Mouse (Mus musculus): Measurements from ENCODE around the gene Carmil2. TPM values are rescaled to one million over a fixed set of nuclear protein-coding genes. Genes with fewer than 3 reads are reported as not detected.

Carmil2 gene
- polyA plus RNA-seq, 1 experiment, result 218 TPM

DNA sequence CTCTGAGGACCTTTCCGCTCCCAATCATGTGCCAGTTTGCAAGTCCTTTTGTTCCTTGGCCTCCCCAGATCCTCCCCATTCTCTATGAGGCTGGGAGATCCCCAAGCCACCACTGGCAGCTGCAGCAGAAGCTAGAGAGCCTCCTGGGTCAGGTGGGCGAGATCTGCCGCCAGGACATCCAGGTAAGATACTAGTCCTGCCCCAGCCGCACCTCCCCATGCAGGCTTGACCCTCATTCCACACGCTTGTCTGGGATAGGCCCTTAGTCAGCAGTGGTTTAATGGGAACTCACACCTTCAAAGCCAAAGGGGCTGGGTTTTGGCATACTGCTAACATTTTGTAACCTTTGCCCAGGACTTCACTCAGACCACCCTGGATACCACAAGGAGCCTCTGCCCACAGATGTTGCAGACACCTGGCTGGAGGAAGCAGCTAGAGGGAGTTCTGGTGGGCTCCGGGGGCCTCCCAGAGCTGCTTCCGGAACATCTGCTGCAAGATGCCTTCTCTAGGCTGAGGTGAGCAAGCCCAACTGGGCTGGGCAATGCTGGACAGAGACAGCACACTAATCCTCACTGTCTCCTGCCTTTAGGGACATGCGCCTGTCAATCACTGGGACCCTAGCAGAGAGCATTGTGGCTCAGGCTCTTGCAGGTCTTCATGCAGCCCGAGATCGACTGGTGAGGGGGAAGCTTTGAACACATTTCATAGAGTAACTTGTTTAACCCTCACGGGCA, 6.5 kb downstream of the Carmil2 start:
- no peak for TF ChIP-seq CTCF (IDR thresholded peaks at IDR 0.05; ENCODE audit: insufficient read depth, low read depth, low read length)
- TF ChIP-seq POLR2A (IDR thresholded peaks at IDR 0.05; ENCODE audit: insufficient read depth, low read depth, low read length), result no peak
- WGBS, result 95% methylated on average over 11 of the region's 11 CpGs
- Histone ChIP-seq H3K4me3 (ENCODE audit: insufficient read depth, low read depth, low read length) (no peak overlapping the region), H3K27ac (ENCODE audit: insufficient read depth, low read depth, low read length) (no peak overlapping the region), H3K4me1 (ENCODE audit: control insufficient read depth, insufficient read depth, low read length) (peaks cover 15% of the 10 kb centered on the region)

DNA sequence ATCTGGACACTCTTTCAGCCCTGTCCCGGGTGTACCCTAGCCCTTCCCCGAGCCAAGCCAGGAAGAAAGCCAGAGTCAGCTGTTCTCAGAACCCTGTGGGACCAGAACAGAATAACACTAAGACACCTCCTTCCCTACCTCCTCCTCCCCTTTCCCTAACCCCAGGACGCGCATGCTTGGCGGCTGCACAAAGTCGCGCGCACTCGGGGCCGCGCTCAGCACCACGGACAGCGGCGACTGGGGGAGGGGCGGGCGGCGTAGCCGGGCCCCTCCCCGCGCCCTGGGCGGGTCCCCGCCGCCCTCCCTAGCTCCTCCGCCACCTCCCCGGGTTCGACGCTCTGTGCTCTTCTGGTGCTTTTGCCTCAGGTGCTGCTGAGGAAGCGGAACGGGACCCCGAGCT, 7.6 kb downstream of the Carmil2 start:
- WGBS, result 4% methylated on average over 30 of the region's 30 CpGs
- Histone ChIP-seq H3K4me1 (ENCODE audit: control insufficient read depth, insufficient read depth, low read length) (peaks cover 15% of the 10 kb centered on the region), H3K27ac (ENCODE audit: insufficient read depth, low read depth, low read length) (0 out of 2 replicates have a peak overlapping the region, but pooled peaks have one; percentile 22), H3K4me3 (ENCODE audit: insufficient read depth, low read depth, low read length) (peak overlapping the region; percentile 65)
- peak; percentile 48; the same call in 1 of the 2 replicates for TF ChIP-seq POLR2A (IDR thresholded peaks at IDR 0.05; ENCODE audit: insufficient read depth, low read depth, low read length)
- no peak for TF ChIP-seq CTCF (IDR thresholded peaks at IDR 0.05; ENCODE audit: insufficient read depth, low read depth, low read length)

DNA sequence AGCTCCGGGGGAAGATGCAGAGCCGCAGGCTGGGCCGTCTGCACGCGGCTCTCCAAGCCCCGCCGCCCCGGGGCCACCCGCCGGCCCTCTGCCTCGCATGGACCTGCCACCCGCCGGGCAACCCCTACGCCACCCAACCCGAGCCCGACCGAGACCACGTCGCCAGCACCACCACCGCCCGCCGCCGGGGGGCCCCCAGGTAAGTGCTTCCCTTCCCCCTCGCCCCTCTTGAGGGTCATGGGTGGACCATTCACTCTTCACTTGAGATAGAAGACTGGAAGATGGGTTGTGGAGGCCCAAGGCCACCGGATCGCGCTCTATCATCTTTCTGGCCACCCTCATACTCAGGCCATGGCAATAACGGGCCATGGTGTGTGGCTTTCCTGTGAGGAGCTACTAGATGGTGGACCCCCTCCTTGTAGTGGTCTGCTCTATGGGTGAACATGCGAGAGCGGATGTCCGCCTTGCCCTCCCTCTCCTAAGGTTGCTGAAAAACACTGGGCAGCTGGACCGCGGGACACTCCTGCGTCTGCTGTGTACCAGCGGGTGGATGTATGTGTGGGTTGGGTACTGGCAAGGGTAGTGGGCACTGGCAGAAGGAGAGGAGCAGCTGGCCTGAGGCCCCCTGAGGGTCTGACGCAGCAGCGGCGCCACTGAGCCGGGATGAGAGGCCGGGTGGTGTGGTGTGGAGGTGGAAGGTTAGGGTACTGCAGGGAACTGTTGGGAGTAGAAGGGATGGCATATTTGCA, 8.2 kb downstream of the Carmil2 start:
- TF ChIP-seq POLR2A (IDR thresholded peaks at IDR 0.05; ENCODE audit: insufficient read depth, low read depth, low read length), result no peak
- TF ChIP-seq CTCF (IDR thresholded peaks at IDR 0.05; ENCODE audit: insufficient read depth, low read depth, low read length), result peak; percentile 23; the same call in 1 of the 2 replicates
- 5% methylated on average over 40 of the region's 40 CpGs for WGBS
- H3K27ac ChIP-seq (ENCODE audit: insufficient read depth, low read depth, low read length), result peak overlapping the region; percentile 22; the same call in 1 of the 2 replicates
- peak overlapping the region; percentile 65 for H3K4me3 ChIP-seq (ENCODE audit: insufficient read depth, low read depth, low read length)
- H3K4me1 ChIP-seq (ENCODE audit: control insufficient read depth, insufficient read depth, low read length), result peaks cover 15% of the 10 kb centered on the region

DNA sequence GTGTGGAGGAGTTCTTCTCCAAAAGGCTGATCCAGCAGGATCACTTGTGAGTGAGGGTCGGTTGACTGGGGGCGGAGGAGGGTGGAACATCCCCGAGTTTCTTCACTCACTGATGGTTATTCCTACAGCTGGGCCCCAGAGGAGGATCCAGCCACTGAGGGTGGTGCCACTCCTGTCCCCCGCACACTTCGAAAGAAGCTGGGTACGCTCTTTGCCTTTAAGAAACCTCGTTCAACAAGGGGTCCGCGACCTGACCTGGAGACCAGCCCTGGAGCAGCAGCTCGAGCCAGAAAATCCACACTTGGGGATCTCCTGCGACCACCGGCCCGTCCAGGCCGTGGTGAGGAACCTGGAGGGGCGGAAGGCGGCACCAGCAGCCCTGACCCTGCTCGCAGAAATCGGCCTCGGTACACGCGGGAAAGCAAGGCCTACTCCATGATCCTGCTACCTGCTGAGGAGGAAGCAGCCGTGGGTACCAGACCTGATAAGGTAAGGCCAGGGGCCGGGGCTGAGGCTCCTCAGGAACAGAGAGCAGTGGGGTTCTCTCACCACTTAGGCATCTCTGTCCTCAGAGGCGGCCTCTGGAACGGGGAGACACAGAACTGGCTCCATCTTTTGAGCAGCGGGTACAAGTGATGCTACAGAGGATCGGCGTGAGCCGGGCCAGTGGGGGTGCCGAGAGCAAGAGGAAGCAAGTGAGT, 9.2 kb downstream of the Carmil2 start:
- Histone ChIP-seq H3K4me3 (ENCODE audit: insufficient read depth, low read depth, low read length) (peak overlapping the region; percentile 65), H3K27ac (ENCODE audit: insufficient read depth, low read depth, low read length) (no peak overlapping the region), H3K4me1 (ENCODE audit: control insufficient read depth, insufficient read depth, low read length) (peaks cover 23% of the 10 kb centered on the region)
- 76% methylated on average over 30 of the region's 30 CpGs for WGBS
- no peak for TF ChIP-seq POLR2A (IDR thresholded peaks at IDR 0.05; ENCODE audit: insufficient read depth, low read depth, low read length)
- TF ChIP-seq CTCF (IDR thresholded peaks at IDR 0.05; ENCODE audit: insufficient read depth, low read depth, low read length), result no peak

DNA sequence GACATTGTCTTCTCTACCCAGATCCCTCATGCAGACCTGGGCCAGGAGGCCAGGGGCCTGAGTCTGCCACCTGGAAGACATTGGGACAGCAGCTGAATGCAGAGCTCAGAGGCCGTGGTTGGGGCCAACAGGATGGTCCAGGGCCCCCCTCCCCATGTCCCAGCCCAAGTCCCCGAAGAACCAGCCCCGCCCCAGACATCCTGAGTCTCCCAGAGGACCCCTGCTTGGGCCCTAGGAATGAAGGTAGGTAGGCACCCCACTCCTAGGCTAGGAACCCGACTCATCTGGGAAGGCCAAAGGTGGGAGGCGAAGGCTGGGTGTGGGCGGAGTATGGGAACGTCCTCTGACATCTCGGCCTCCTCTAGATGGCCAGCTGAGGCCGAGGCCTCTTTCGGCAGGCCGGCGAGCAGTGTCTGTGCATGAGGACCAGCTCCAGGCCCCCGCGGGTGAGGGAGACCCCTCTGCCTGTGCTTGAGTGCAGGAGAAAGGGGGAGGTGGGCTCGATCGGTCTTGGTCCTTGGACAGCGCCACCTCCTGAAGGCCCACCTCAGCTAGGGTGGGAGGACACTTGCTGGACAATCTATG, 11.2 kb downstream of the Carmil2 start:
- TF ChIP-seq POLR2A (IDR thresholded peaks at IDR 0.05; ENCODE audit: insufficient read depth, low read depth, low read length) (no peak), CTCF (IDR thresholded peaks at IDR 0.05; ENCODE audit: insufficient read depth, low read depth, low read length) (no peak)
- Histone ChIP-seq H3K27ac (ENCODE audit: insufficient read depth, low read depth, low read length) (no peak overlapping the region), H3K4me1 (ENCODE audit: control insufficient read depth, insufficient read depth, low read length) (peaks cover 30% of the 10 kb centered on the region), H3K4me3 (ENCODE audit: insufficient read depth, low read depth, low read length) (no peak overlapping the region)
- 92% methylated on average over 17 of the region's 17 CpGs for WGBS

DNA sequence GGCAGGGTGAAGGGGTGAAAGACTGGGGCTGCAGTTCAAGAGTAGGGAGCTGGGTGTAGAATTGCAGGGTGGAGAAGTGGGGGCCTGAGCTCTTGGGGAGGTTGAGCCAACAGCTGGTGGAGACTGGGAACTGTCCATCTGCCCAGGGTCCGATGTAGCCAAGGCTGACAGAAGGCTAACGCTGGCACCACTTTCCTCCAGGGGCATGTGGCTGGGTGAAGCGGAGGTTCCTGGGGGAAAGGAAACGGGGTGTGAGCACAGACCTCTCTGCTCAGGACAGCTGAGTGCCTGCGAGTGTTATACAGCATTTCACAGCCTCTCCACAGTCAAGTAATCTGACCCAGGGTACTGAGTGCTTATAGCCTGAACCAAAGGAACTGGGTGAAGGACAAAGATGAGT, 12.7 kb downstream of the Carmil2 start:
- WGBS, result 88% methylated on average over 5 of the region's 5 CpGs
- no peak for TF ChIP-seq POLR2A (IDR thresholded peaks at IDR 0.05; ENCODE audit: insufficient read depth, low read depth, low read length)
- TF ChIP-seq CTCF (IDR thresholded peaks at IDR 0.05; ENCODE audit: insufficient read depth, low read depth, low read length), result no peak

DNA sequence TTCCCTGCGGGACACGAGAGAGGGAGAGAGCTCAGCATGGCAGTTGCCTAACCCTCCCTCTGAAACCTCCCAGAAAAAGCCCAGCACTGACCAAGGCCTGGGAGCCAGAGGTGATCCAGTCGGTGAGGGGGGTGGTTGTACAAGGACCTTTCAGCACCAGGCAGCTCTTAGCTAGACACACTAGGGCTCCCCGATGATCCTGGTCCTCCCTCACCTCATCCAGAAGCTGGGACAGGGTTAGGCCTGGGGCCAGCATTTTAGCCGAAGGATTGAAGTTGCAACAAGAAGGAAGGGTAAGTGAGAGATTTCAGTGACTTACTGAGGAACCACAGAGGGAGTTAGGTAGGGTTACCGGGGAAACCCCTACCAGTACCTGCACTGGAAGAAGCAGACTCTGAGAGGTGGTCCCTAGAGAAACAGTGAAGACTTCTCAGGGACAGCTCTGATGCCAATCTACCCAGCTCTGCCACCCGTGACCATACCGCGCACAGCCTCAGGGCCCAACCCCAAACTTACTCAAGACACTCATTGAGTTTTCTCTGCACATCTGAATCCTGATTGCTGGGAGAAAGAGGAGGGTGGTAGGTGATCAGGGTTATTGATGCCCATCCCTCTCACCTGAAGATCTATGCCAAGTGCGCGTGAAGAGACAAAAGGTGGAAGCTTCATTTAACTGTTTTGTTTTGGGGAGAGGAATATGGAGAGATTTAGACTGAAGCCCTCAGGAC, 13.6 kb downstream of the Carmil2 start:
- Histone ChIP-seq H3K4me3 (ENCODE audit: insufficient read depth, low read depth, low read length) (no peak overlapping the region; the same call in 1 of the 2 replicates), H3K4me1 (ENCODE audit: control insufficient read depth, insufficient read depth, low read length) (peaks cover 34% of the 10 kb centered on the region), H3K27ac (ENCODE audit: insufficient read depth, low read depth, low read length) (no peak overlapping the region)
- 80% methylated on average over 11 of the region's 11 CpGs for WGBS
- no peak for TF ChIP-seq POLR2A (IDR thresholded peaks at IDR 0.05; ENCODE audit: insufficient read depth, low read depth, low read length)
- no peak for TF ChIP-seq CTCF (IDR thresholded peaks at IDR 0.05; ENCODE audit: insufficient read depth, low read depth, low read length)

More for the DNA sequence above, 12.7 kb downstream of the Carmil2 start:
- Histone ChIP-seq H3K4me1 (ENCODE audit: control insufficient read depth, insufficient read depth, low read length) (peaks cover 39% of the 10 kb centered on the region), H3K27ac (ENCODE audit: insufficient read depth, low read depth, low read length) (no peak overlapping the region), H3K4me3 (ENCODE audit: insufficient read depth, low read depth, low read length) (no peak overlapping the region)

DNA sequence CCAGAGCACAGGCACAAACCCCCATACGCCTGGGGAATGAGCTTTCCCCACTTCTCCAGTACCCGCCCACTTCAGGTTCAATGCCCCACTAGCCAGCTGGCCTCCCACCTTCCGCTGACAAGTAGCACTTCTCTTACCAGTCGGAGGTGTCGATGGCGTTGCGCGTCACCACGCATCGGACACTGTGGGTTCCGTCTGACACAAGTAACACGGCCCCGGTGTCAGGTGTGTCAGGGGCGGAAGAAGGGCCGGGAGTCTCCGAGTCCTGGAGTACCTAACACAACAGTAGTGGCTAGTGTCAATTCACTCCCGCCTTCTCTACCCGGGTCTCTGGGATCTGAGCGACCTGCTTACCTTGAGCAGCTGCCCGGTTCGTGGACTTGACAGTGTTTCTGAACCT, 14.5 kb downstream of the Carmil2 start:
- TF ChIP-seq CTCF (IDR thresholded peaks at IDR 0.05; ENCODE audit: insufficient read depth, low read depth, low read length), result no peak
- no peak for TF ChIP-seq POLR2A (IDR thresholded peaks at IDR 0.05; ENCODE audit: insufficient read depth, low read depth, low read length)
- under 1% methylated on average over 21 of the region's 21 CpGs for WGBS
- peak overlapping the region; percentile 92 for H3K4me3 ChIP-seq (ENCODE audit: insufficient read depth, low read depth, low read length)
- H3K27ac ChIP-seq (ENCODE audit: insufficient read depth, low read depth, low read length), result peak overlapping the region; percentile 99
- H3K4me1 ChIP-seq (ENCODE audit: control insufficient read depth, insufficient read depth, low read length), result peaks cover 25% of the 10 kb centered on the region

All from olfactory bulb, adult 2 months (tissue).